Mouse (Mus musculus) kidney, adult 2 months (tissue): ENCODE data around the gene Astl.

Source experiments
- CTCF ChIP-seq: fragments of 200-500 bp; conservative IDR thresholded peaks from 2 replicates; pipeline ENCODE4 v1.5.1; 2011; ENCODE audit warnings: low read depth, mild to moderate bottlenecking, control low read depth, low read length, moderate library complexity, mixed read lengths; ENCODE audit not compliant: insufficient read depth, insufficient read length
- POLR2A ChIP-seq: fragments of 200-500 bp; IDR thresholded peaks from one replicate; pipeline ENCODE4 v1.6.1; 2011; ENCODE audit warnings: low read depth, low read length, control low read depth

DNA sequence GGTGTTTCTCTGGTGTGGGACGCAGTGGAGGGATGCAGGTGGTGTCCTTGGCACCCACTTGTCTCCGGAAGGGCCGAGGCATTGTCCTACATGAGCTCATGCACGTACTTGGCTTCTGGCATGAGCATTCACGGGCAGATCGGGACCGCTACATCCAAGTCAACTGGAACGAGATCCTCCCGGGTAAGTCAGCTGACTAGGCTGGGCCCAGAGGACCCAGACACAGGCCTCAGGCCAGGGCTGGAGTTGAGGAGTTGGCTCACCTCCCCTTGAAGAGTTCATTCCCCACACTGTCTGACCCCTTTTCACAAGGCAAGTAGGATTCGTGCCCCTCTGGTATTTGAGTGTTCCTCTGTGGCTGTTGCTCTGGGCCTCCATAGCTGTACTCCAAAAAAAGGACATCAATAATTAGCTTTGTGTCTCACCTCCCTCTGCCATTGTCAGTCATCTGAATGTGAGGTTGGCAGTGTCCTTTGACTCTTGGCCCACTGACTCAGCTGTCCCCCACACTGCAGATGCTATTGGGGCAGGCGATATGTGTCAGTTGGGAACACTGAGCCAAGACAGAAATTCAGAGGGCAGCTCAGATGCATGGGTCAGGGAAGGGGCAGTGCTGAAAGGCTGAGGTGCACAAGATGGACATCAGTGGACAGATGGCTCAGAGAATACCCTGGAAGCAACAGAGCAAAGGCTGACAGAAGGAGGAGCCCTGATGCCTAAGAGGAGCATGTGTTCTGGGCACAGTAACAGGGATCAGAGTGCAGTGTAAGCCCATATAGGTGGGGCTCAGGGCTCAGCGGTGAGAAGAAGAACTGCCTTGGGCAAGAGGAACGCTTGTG, 8.9 kb downstream of the Astl start:
- TF ChIP-seq CTCF = no peak
- TF ChIP-seq POLR2A = no peak
